Mouse (Mus musculus): ENCODE data around the gene Usp22. TPM values are rescaled to one million over a fixed set of nuclear protein-coding genes. Genes with fewer than 3 reads are reported as not detected.

Usp22 gene
- polyA plus RNA-seq, 1 experiment: 0.31 TPM

- H3K9me3 ChIP-seq (ENCODE audit: control insufficient read depth, low read length): 0 out of 2 replicates have a peak, but pooled peaks cover 5% of the 10 kb centered on the region
- no peaks in the 10 kb centered on the region; the same call in 1 of the 2 replicates for H3K4me1 ChIP-seq (ENCODE audit: control insufficient read depth)
- H3K4me3 ChIP-seq (replicated peaks): no peak overlapping the region
- TF ChIP-seq TAL1 (IDR thresholded peaks at IDR 0.05; ENCODE audit: low read length): no peak
- no peak for TF ChIP-seq GATA1 (IDR thresholded peaks at IDR 0.05; ENCODE audit: low read length)
- no peaks in the 10 kb centered on the region for H3K36me3 ChIP-seq (ENCODE audit: control insufficient read depth)
- no peaks in the 10 kb centered on the region for H3K27me3 ChIP-seq (ENCODE audit: control insufficient read depth)
Measured at GRCm38 (mm10) chr11:61119996-61120583, 54.8 kb downstream of the Usp22 start.

- 0 out of 2 replicates have a peak, but pooled peaks cover 5% of the 10 kb centered on the region for H3K9me3 ChIP-seq (ENCODE audit: control insufficient read depth, low read length)
- no peaks in the 10 kb centered on the region for H3K36me3 ChIP-seq (ENCODE audit: control insufficient read depth)
- TF ChIP-seq TAL1 (IDR thresholded peaks at IDR 0.05; ENCODE audit: low read length): no peak
- TF ChIP-seq GATA1 (IDR thresholded peaks at IDR 0.05; ENCODE audit: low read length): no peak
- no peaks in the 10 kb centered on the region; the same call in 1 of the 2 replicates for H3K4me1 ChIP-seq (ENCODE audit: control insufficient read depth)
- H3K4me3 ChIP-seq (replicated peaks): no peak overlapping the region
- no peaks in the 10 kb centered on the region for H3K27me3 ChIP-seq (ENCODE audit: control insufficient read depth)
Measured at GRCm38 (mm10) chr11:61116226-61116625, 58.6 kb downstream of the Usp22 start.

- Histone ChIP-seq H3K27me3 (ENCODE audit: control insufficient read depth) (no peaks in the 10 kb centered on the region), H3K36me3 (ENCODE audit: control insufficient read depth) (no peaks in the 10 kb centered on the region), H3K4me3 (replicated peaks) (no peak overlapping the region), H3K4me1 (ENCODE audit: control insufficient read depth) (no peaks in the 10 kb centered on the region; the same call in 1 of the 2 replicates), H3K9me3 (ENCODE audit: control insufficient read depth, low read length) (no peaks in the 10 kb centered on the region)
- TF ChIP-seq GATA1 (IDR thresholded peaks at IDR 0.05; ENCODE audit: low read length) (no peak), TAL1 (IDR thresholded peaks at IDR 0.05; ENCODE audit: low read length) (no peak)
Measured at GRCm38 (mm10) chr11:61112323-61112995, 62.4 kb downstream of the Usp22 start.

GRCm38 (mm10) chr11:61111472-61111871 is 63.4 kb downstream of the Usp22 start:
- no peaks in the 10 kb centered on the region for H3K9me3 ChIP-seq (ENCODE audit: control insufficient read depth, low read length)
- H3K36me3 ChIP-seq (ENCODE audit: control insufficient read depth): no peaks in the 10 kb centered on the region
- no peak for TF ChIP-seq GATA1 (IDR thresholded peaks at IDR 0.05; ENCODE audit: low read length)
- H3K27me3 ChIP-seq (ENCODE audit: control insufficient read depth): no peaks in the 10 kb centered on the region
- no peaks in the 10 kb centered on the region; the same call in 1 of the 2 replicates for H3K4me1 ChIP-seq (ENCODE audit: control insufficient read depth)
- H3K4me3 ChIP-seq (replicated peaks): no peak overlapping the region

- no peaks in the 10 kb centered on the region; the same call in 1 of the 2 replicates for H3K4me1 ChIP-seq (ENCODE audit: control insufficient read depth)
- H3K27me3 ChIP-seq (ENCODE audit: control insufficient read depth): no peaks in the 10 kb centered on the region; the same call in 1 of the 2 replicates
- TF ChIP-seq GATA1 (IDR thresholded peaks at IDR 0.05; ENCODE audit: low read length): no peak
- TF ChIP-seq TAL1 (IDR thresholded peaks at IDR 0.05; ENCODE audit: low read length): no peak
- H3K9me3 ChIP-seq (ENCODE audit: control insufficient read depth, low read length): no peaks in the 10 kb centered on the region
- H3K36me3 ChIP-seq (ENCODE audit: control insufficient read depth): no peaks in the 10 kb centered on the region
- H3K4me3 ChIP-seq (replicated peaks): no peak overlapping the region
Measured at GRCm38 (mm10) chr11:61110928-61111327, 63.9 kb downstream of the Usp22 start.

GRCm38 (mm10) chr11:61110113-61110512 is 64.7 kb downstream of the Usp22 start:
- no peaks in the 10 kb centered on the region; the same call in 1 of the 2 replicates for H3K27me3 ChIP-seq (ENCODE audit: control insufficient read depth)

GRCm38 (mm10) chr11:61109707-61110106 is 65.1 kb downstream of the Usp22 start:
- TF ChIP-seq GATA1 (IDR thresholded peaks at IDR 0.05; ENCODE audit: low read length) (no peak), TAL1 (IDR thresholded peaks at IDR 0.05; ENCODE audit: low read length) (no peak)
- H3K36me3 ChIP-seq (ENCODE audit: control insufficient read depth): no peaks in the 10 kb centered on the region
- no peak overlapping the region for H3K4me3 ChIP-seq (replicated peaks)
- H3K9me3 ChIP-seq (ENCODE audit: control insufficient read depth, low read length): no peaks in the 10 kb centered on the region
- H3K4me1 ChIP-seq (ENCODE audit: control insufficient read depth): no peaks in the 10 kb centered on the region
- no peaks in the 10 kb centered on the region; the same call in 1 of the 2 replicates for H3K27me3 ChIP-seq (ENCODE audit: control insufficient read depth)

More at GRCm38 (mm10) chr11:61110113-61110512, 64.7 kb downstream of the Usp22 start:
- H3K9me3 ChIP-seq (ENCODE audit: control insufficient read depth, low read length): no peaks in the 10 kb centered on the region
- no peak for TF ChIP-seq GATA1 (IDR thresholded peaks at IDR 0.05; ENCODE audit: low read length)
- no peak for TF ChIP-seq TAL1 (IDR thresholded peaks at IDR 0.05; ENCODE audit: low read length)
- no peak overlapping the region for H3K4me3 ChIP-seq (replicated peaks)
- H3K4me1 ChIP-seq (ENCODE audit: control insufficient read depth): no peaks in the 10 kb centered on the region
- no peaks in the 10 kb centered on the region for H3K36me3 ChIP-seq (ENCODE audit: control insufficient read depth)

GRCm38 (mm10) chr11:61108911-61109361 is 65.9 kb downstream of the Usp22 start:
- TF ChIP-seq TAL1 (IDR thresholded peaks at IDR 0.05; ENCODE audit: low read length): no peak
- no peak for TF ChIP-seq GATA1 (IDR thresholded peaks at IDR 0.05; ENCODE audit: low read length)
- H3K4me3 ChIP-seq (replicated peaks): no peak overlapping the region
- H3K27me3 ChIP-seq (ENCODE audit: control insufficient read depth): no peaks in the 10 kb centered on the region; the same call in 1 of the 2 replicates
- no peaks in the 10 kb centered on the region for H3K9me3 ChIP-seq (ENCODE audit: control insufficient read depth, low read length)
- H3K4me1 ChIP-seq (ENCODE audit: control insufficient read depth): peaks cover 6% of the 10 kb centered on the region
- no peaks in the 10 kb centered on the region for H3K36me3 ChIP-seq (ENCODE audit: control insufficient read depth)

GRCm38 (mm10) chr11:61104241-61104901 is 70.5 kb downstream of the Usp22 start:
- Histone ChIP-seq H3K4me1 (ENCODE audit: control insufficient read depth) (peaks cover 20% of the 10 kb centered on the region), H3K4me3 (replicated peaks) (no peak overlapping the region)
- TF ChIP-seq TAL1 (IDR thresholded peaks at IDR 0.05; ENCODE audit: low read length) (no peak), GATA1 (IDR thresholded peaks at IDR 0.05; ENCODE audit: low read length) (no peak)

More at GRCm38 (mm10) chr11:61104241-61104901, 70.5 kb downstream of the Usp22 start:
- H3K27me3 ChIP-seq (ENCODE audit: control insufficient read depth): no peaks in the 10 kb centered on the region; the same call in 1 of the 2 replicates
- H3K36me3 ChIP-seq (ENCODE audit: control insufficient read depth): no peaks in the 10 kb centered on the region
- H3K9me3 ChIP-seq (ENCODE audit: control insufficient read depth, low read length): no peaks in the 10 kb centered on the region
